Mouse (Mus musculus): ENCODE data around the gene Zfp426. TPM values are rescaled to one million over a fixed set of nuclear protein-coding genes. Genes with fewer than 3 reads are reported as not detected.

The Zfp426 gene
- 30.3 TPM for polyA plus RNA-seq (2015; fragmentation: Illumina TruSeq; extraction: RNeasy Lipid Tissue Mini Kit (QIAGEN cat#74804); ENCODE audit: low read depth, low replicate concordance)

GRCm38 (mm10) chr9:20492527-20493233, at the start of gene Zfp426:
Gene Zfp426, minus strand, starts transcription at chr9:20492746.

GRCm38 (mm10) chr9:20521306-20521957, 28.9 kb upstream of the Zfp426 start, which contains the start of gene Zfp266:
Gene Zfp266, minus strand, starts transcription at chr9:20521417.

GRCm38 (mm10) chr9:20459377-20460317, 32.9 kb downstream of the Zfp426 start, which contains the start of gene Zfp26:
Gene Zfp26, minus strand, starts transcription at chr9:20460162.

Other genes with a start within 250 kb of the Zfp426 start
- not detected for gene Olfr39, start 210.4 kb downstream of the Zfp426 start, polyA plus RNA-seq (2015; fragmentation: Illumina TruSeq; extraction: RNeasy Lipid Tissue Mini Kit (QIAGEN cat#74804); ENCODE audit: low read depth, low replicate concordance)
- gene Olfr873, start 194.2 kb downstream of the Zfp426 start, polyA plus RNA-seq (2015; fragmentation: Illumina TruSeq; extraction: RNeasy Lipid Tissue Mini Kit (QIAGEN cat#74804); ENCODE audit: low read depth, low replicate concordance) = not detected
- gene Olfr18, start 156.7 kb downstream of the Zfp426 start, polyA plus RNA-seq (2015; fragmentation: Illumina TruSeq; extraction: RNeasy Lipid Tissue Mini Kit (QIAGEN cat#74804); ENCODE audit: low read depth, low replicate concordance) = not detected
- 19.7 TPM for gene Zfp560, start 107.6 kb downstream of the Zfp426 start, polyA plus RNA-seq (2015; fragmentation: Illumina TruSeq; extraction: RNeasy Lipid Tissue Mini Kit (QIAGEN cat#74804); ENCODE audit: low read depth, low replicate concordance)
- 9.5 TPM for gene Zfp26, start 32.6 kb downstream of the Zfp426 start, polyA plus RNA-seq (2015; fragmentation: Illumina TruSeq; extraction: RNeasy Lipid Tissue Mini Kit (QIAGEN cat#74804); ENCODE audit: low read depth, low replicate concordance)
- 22.8 TPM for gene Zfp266, start 28.7 kb upstream of the Zfp426 start, polyA plus RNA-seq (2015; fragmentation: Illumina TruSeq; extraction: RNeasy Lipid Tissue Mini Kit (QIAGEN cat#74804); ENCODE audit: low read depth, low replicate concordance)
- gene Zfp846, start 88.5 kb upstream of the Zfp426 start, polyA plus RNA-seq (2015; fragmentation: Illumina TruSeq; extraction: RNeasy Lipid Tissue Mini Kit (QIAGEN cat#74804); ENCODE audit: low read depth, low replicate concordance) = 14.0 TPM
- 642 TPM for gene Ubl5, start 150.1 kb upstream of the Zfp426 start, polyA plus RNA-seq (2015; fragmentation: Illumina TruSeq; extraction: RNeasy Lipid Tissue Mini Kit (QIAGEN cat#74804); ENCODE audit: low read depth, low replicate concordance)
- 16.8 TPM for gene Fbxl12, start 152.0 kb upstream of the Zfp426 start, polyA plus RNA-seq (2015; fragmentation: Illumina TruSeq; extraction: RNeasy Lipid Tissue Mini Kit (QIAGEN cat#74804); ENCODE audit: low read depth, low replicate concordance)
- 44.8 TPM for gene Pin1, start 159.3 kb upstream of the Zfp426 start, polyA plus RNA-seq (2015; fragmentation: Illumina TruSeq; extraction: RNeasy Lipid Tissue Mini Kit (QIAGEN cat#74804); ENCODE audit: low read depth, low replicate concordance)

Measured in brain, adult 10 weeks (tissue).